Mouse (Mus musculus) ES-E14 (cell line): ENCODE results near the gene Serpini1.

ENCODE experiments used
- MAFK ChIP-seq: IDR thresholded peaks from 2 replicates; pipeline ENCODE4 v1.6.1; 2014; ENCODE audit warnings: mild to moderate bottlenecking, low read depth, low read length, inconsistent platforms; ENCODE audit not compliant: insufficient read depth
- ZNF384 ChIP-seq: IDR thresholded peaks from 2 replicates; pipeline ENCODE4 v1.6.1; 2012; ENCODE audit warnings: low read depth, low read length, inconsistent platforms

DNA sequence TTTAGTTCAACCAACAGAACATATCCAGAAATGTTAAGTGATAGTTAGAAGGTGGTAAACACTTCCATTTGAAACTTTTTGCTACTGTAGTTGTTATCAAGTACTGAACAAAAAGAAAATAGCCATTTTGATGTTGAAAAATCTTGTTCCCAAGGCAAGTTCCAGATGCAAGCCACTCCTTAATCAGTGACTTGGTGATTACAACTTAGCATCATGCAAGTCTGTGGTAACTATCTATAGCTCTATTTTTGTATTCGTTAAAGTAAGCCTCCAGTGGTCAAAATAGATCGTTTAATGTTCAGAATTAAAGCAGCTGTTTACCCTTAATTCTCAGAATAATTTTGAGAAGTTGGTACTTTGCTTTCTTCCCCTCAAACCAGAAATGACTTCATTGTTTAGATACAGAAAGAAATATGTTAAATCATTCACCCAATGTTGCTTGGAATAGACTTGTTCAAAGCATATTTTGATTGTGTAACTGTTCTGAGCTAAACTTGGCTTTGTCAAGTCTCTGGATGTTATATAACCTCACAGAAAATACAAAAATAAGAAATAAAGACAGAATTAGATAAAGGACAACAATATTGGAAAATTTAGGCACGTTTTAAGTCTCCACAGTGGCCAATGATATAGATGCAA, 130.0 kb downstream of the Serpini1 start:
- TF ChIP-seq MAFK (no peak), ZNF384 (no peak)
